Mouse (Mus musculus): Measurements from ENCODE around the gene Usp54. TPM values are rescaled to one million over a fixed set of nuclear protein-coding genes. Genes with fewer than 3 reads are reported as not detected.

Usp54 gene
- total RNA-seq, 2 experiments from 2014 or later, result 42.6 to 50.8 TPM

- no peak for DNase-seq (ENCODE audit: extremely low spot score in 1 of 2, low spot score in 1 of 2)
Measured at GRCm38 (mm10) chr14:20544467-20545411, 96.1 kb downstream of the Usp54 start.

DNA sequence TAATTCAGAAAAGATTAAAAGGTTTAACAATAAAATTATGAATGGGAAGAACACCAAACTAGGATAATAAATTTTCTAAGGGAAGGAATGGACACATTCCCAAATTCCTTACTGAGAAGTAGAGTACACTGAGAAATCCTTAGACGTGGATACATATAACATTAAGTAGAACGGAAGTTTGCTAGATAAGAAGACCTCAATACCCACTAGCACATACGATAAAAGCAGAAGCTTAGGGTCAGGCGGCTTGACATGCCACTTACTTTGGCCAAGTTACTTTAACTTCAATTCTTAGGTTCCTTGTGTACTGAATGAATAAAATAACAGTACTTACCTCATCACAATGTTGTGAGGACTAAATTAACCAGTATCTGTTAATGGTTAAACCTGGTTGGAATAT is 111.2 kb downstream of the Usp54 start:
- DNase-seq (ENCODE audit: extremely low spot score in 1 of 2, low spot score in 1 of 2), result no peak

- DNase-seq (ENCODE audit: extremely low spot score in 1 of 2, low spot score in 1 of 2), result no peak
Measured at GRCm38 (mm10) chr14:20520179-20520578, 120.7 kb downstream of the Usp54 start.

GRCm38 (mm10) chr14:20508424-20508823 is 132.4 kb downstream of the Usp54 start:
- DNase-seq (ENCODE audit: extremely low spot score in 1 of 2, low spot score in 1 of 2), result no peak

GRCm38 (mm10) chr14:20502966-20503365 is 137.9 kb downstream of the Usp54 start:
- no peak for DNase-seq (ENCODE audit: extremely low spot score in 1 of 2, low spot score in 1 of 2)

DNA sequence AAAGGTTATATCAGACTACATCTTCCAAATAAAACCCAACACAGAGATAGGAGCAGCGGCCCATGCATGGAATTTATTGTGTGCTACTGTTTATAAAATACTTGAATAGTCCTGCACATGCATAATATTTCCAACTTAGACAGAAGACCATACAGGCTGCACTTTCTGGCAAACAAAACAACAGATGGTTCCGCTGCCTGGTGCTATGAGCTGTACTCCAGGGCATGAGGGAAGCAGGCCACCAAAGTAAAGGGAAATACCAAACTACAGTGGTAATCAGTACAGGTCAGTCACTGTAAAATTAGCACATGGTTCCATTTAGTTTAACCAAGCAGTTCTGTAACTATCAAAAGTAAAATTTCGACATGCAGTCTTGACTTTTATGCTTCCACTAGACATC is 140.9 kb downstream of the Usp54 start:
- no peak for DNase-seq (ENCODE audit: extremely low spot score in 1 of 2, low spot score in 1 of 2)

Small RNA genes within 50 kb of the gene (microRNA-seq; reads per million reads assigned to microRNA genes)
- 0.37 to 0.40 reads per million in 2 experiments for gene Mir6946

Other genes with a start within 250 kb of the Usp54 start
- gene Mrps16, start 247.4 kb downstream of the Usp54 start, total RNA-seq (2021), result 10 to 100 TPM; 34.0 to 36.4 TPM
- under 1 TPM; 0.62 to 0.82 TPM for gene Cfap70, start 188.8 kb downstream of the Usp54 start, total RNA-seq (2021)
- 10 to 100 TPM; 54.9 to 57.1 TPM for gene Anxa7, start 160.9 kb downstream of the Usp54 start, total RNA-seq (2021)
- gene Mss51, start 144.2 kb downstream of the Usp54 start, total RNA-seq (2021), result under 1 TPM; 0.66 to 0.85 TPM
- gene Ppp3cb, start 94.5 kb downstream of the Usp54 start, total RNA-seq (2021), result 100 to 1,000 TPM; 319 to 324 TPM
- gene Myoz1, start 15.5 kb upstream of the Usp54 start, total RNA-seq (2021), result not detected
- gene Synpo2l, start 27.3 kb upstream of the Usp54 start, total RNA-seq (2021), result under 1 TPM; 0.12 to 0.22 TPM
- 100 to 1,000 TPM in 1 of 2 experiments, 10 to 100 TPM in 1; 99.6 to 110 TPM for gene Sec24c, start 33.2 kb upstream of the Usp54 start, total RNA-seq (2021)
- 10 to 100 TPM; 15.6 to 16.0 TPM for gene Fut11, start 53.9 kb upstream of the Usp54 start, total RNA-seq (2021)
- 10 to 100 TPM; 47.3 to 50.3 TPM for gene Chchd1, start 61.9 kb upstream of the Usp54 start, total RNA-seq (2021)
- 100 to 1,000 TPM; 151 to 180 TPM for gene Zswim8, start 66.5 kb upstream of the Usp54 start, total RNA-seq (2021)
- 10 to 100 TPM; 15.3 to 19.3 TPM for gene Ndst2, start 93.5 kb upstream of the Usp54 start, total RNA-seq (2021)
- 100 to 1,000 TPM; 205 to 212 TPM for gene Camk2g, start 153.0 kb upstream of the Usp54 start, total RNA-seq (2021)
- gene Plau, start 195.6 kb upstream of the Usp54 start, total RNA-seq (2021), result 1 to 10 TPM; 3.5 to 4.0 TPM